Mouse (Mus musculus) MEL (cell line): Measurements from ENCODE around the gene Fv1. TPM values are rescaled to one million over a fixed set of nuclear protein-coding genes. Genes with fewer than 3 reads are reported as not detected.

Experiments used
- DNase-seq: peaks from one replicate; pipeline ENCODE4 v3.0.0; 2011; ENCODE audit warnings: low read depth, low spot score
- H3K27ac ChIP-seq: 2 replicates; pipeline ENCODE4 v1.5.1; 2012; ENCODE audit warnings: low read depth, mild to moderate bottlenecking, control low read depth, low read length, moderate library complexity; ENCODE audit not compliant: control insufficient read depth
- H3K27me3 ChIP-seq, 2 experiments: fragments of 150-350 bp in 1 of 2; sonication (generic) in 1 of 2; 2 replicates each; pipeline ENCODE4 v1.6.1; 2012; ENCODE audit warnings: low read length in 2 of 2, mild to moderate bottlenecking in 2 of 2, improper control_type of control experiment in 1 of 2, moderate library complexity in 1 of 2; ENCODE audit not compliant: insufficient read depth in 2 of 2, control insufficient read depth in 1 of 2
- H3K36me3 ChIP-seq, 2 experiments: 2 replicates each; pipeline ENCODE4 v1.6.1; 2012 to 2014; ENCODE audit warnings: low read length in 2 of 2, improper control_type of control experiment in 1 of 2, inconsistent platforms in 1 of 2, mild to moderate bottlenecking in 1 of 2; ENCODE audit not compliant: insufficient read depth in 2 of 2, control insufficient read depth in 1 of 2
- H3K4me1 ChIP-seq, 2 experiments: fragments of 150-350 bp in 1 of 2; sonication (generic) in 1 of 2; 2 replicates each; pipeline ENCODE4 v1.6.1; 2012; ENCODE audit warnings: low read length in 2 of 2, improper control_type of control experiment in 1 of 2, mild to moderate bottlenecking in 1 of 2; ENCODE audit not compliant: insufficient read depth in 2 of 2, control insufficient read depth in 1 of 2
- H3K4me3 ChIP-seq, 2 experiments: fragments of 150-350 bp in 1 of 2; sonication (generic) in 1 of 2; 2 replicates each; pipeline ENCODE4 v1.5.1; 2012; ENCODE audit warnings: low read depth in 2 of 2, low read length in 2 of 2, mild to moderate bottlenecking in 2 of 2, moderate library complexity in 2 of 2, control low read depth in 1 of 2, improper control_type of control experiment in 1 of 2; ENCODE audit not compliant: control insufficient read depth in 1 of 2, insufficient read depth in 1 of 2
- H3K79me2 ChIP-seq: 2 replicates; pipeline ENCODE4 v1.6.1; 2012; ENCODE audit warnings: mild to moderate bottlenecking, low read length, moderate library complexity; ENCODE audit not compliant: control insufficient read depth, poor library complexity, insufficient read depth
- H3K9ac ChIP-seq: 2 replicates; pipeline ENCODE4 v1.6.1; 2012; ENCODE audit warnings: low read depth, mild to moderate bottlenecking, control low read depth, low read length, moderate library complexity; ENCODE audit not compliant: control insufficient read depth, poor library complexity, severe bottlenecking
- H3K9me3 ChIP-seq: fragments of 150-350 bp; sonication (generic); replicated peaks from 2 replicates; pipeline ENCODE4 v1.6.1; 2012; ENCODE audit warnings: mild to moderate bottlenecking, low read length, improper control_type of control experiment, moderate library complexity; ENCODE audit not compliant: insufficient read depth
- CHD2 ChIP-seq: IDR thresholded peaks from 2 replicates; pipeline ENCODE4 v1.6.1; 2011; ENCODE audit warnings: low read length, improper control_type of control experiment
- E2F4 ChIP-seq: IDR thresholded peaks from 2 replicates; pipeline ENCODE4 v1.6.1; 2011; ENCODE audit warnings: low read depth, low read length, improper control_type of control experiment, borderline replicate concordance
- EP300 ChIP-seq, 2 experiments: IDR thresholded peaks; 2 replicates each; pipeline ENCODE4 v1.6.1; 2011; ENCODE audit warnings: improper control_type of control experiment in 2 of 2, low read length in 2 of 2, low read depth in 1 of 2, mild to moderate bottlenecking in 1 of 2
- ETS1 ChIP-seq: IDR thresholded peaks from 2 replicates; pipeline ENCODE4 v1.6.1; 2012; ENCODE audit warnings: low read depth, mild to moderate bottlenecking, inconsistent platforms, low read length, improper control_type of control experiment, moderate library complexity
- GABPA ChIP-seq: IDR thresholded peaks from 2 replicates; pipeline ENCODE4 v1.6.1; 2012; ENCODE audit warnings: low read depth, mild to moderate bottlenecking, inconsistent platforms, low read length, improper control_type of control experiment, moderate library complexity
- GATA1 ChIP-seq: IDR thresholded peaks from 2 replicates; pipeline ENCODE4 v1.6.1; 2011; ENCODE audit warnings: low read depth, low read length, improper control_type of control experiment
- MAX ChIP-seq: IDR thresholded peaks from 2 replicates; pipeline ENCODE4 v1.6.1; 2011; ENCODE audit warnings: low read length, improper control_type of control experiment
- MAZ ChIP-seq: IDR thresholded peaks from 2 replicates; pipeline ENCODE4 v1.6.1; 2012; ENCODE audit warnings: low read depth, mild to moderate bottlenecking, inconsistent platforms, low read length, improper control_type of control experiment
- MEF2A ChIP-seq: IDR thresholded peaks from 2 replicates; pipeline ENCODE4 v1.6.1; 2014; ENCODE audit warnings: low read depth, mild to moderate bottlenecking, inconsistent platforms, low read length, improper control_type of control experiment; ENCODE audit not compliant: poor library complexity, insufficient replicate concordance, severe bottlenecking; ENCODE audit errors: extremely low read depth
- MXI1 ChIP-seq: IDR thresholded peaks from 2 replicates; pipeline ENCODE4 v1.6.1; 2011; ENCODE audit warnings: mild to moderate bottlenecking, low read depth, low read length, improper control_type of control experiment
- MYB ChIP-seq: IDR thresholded peaks from 2 replicates; pipeline ENCODE4 v1.6.1; 2011; ENCODE audit warnings: mild to moderate bottlenecking, low read depth, low read length, improper control_type of control experiment
- MYC ChIP-seq: IDR thresholded peaks from 2 replicates; pipeline ENCODE4 v1.6.1; 2011; ENCODE audit warnings: low read depth, mild to moderate bottlenecking, low read length, improper control_type of control experiment, moderate library complexity
- NRF1 ChIP-seq: IDR thresholded peaks from 2 replicates; pipeline ENCODE4 v1.6.1; 2014; ENCODE audit warnings: low read depth, mild to moderate bottlenecking, inconsistent platforms, low read length, improper control_type of control experiment, moderate library complexity; ENCODE audit not compliant: poor library complexity, insufficient read depth, severe bottlenecking
- POLR2AphosphoS2 ChIP-seq: IDR thresholded peaks from 2 replicates; pipeline ENCODE4 v1.6.1; 2011; ENCODE audit warnings: low read length, improper control_type of control experiment
- POLR2AphosphoS5 ChIP-seq: IDR thresholded peaks from 2 replicates; pipeline ENCODE4 v1.6.1; 2012; ENCODE audit warnings: low read depth, borderline replicate concordance, mild to moderate bottlenecking, inconsistent platforms, low read length, moderate library complexity, mixed read lengths
- RCOR1 ChIP-seq: IDR thresholded peaks from 2 replicates; pipeline ENCODE4 v1.6.1; 2012; ENCODE audit warnings: low read depth, mild to moderate bottlenecking, inconsistent platforms, low read length, improper control_type of control experiment
- TCF12 ChIP-seq: IDR thresholded peaks from 2 replicates; pipeline ENCODE4 v1.6.1; 2014; ENCODE audit warnings: low read depth, mild to moderate bottlenecking, inconsistent platforms, low read length, improper control_type of control experiment, moderate library complexity
- USF1 ChIP-seq: IDR thresholded peaks from 2 replicates; pipeline ENCODE4 v1.6.1; 2014; ENCODE audit warnings: low read depth, mild to moderate bottlenecking, inconsistent platforms, low read length, improper control_type of control experiment, moderate library complexity
- USF2 ChIP-seq, 2 experiments: IDR thresholded peaks; 2 replicates each; pipeline ENCODE4 v1.6.1; 2011 to 2012; ENCODE audit warnings: improper control_type of control experiment in 2 of 2, low read length in 2 of 2, borderline replicate concordance in 1 of 2, inconsistent platforms in 1 of 2, low read depth in 1 of 2, mild to moderate bottlenecking in 1 of 2; ENCODE audit not compliant: insufficient read depth in 1 of 2
- ZC3H11A ChIP-seq: IDR thresholded peaks from 2 replicates; pipeline ENCODE4 v1.6.1; 2012; ENCODE audit warnings: low read depth, mild to moderate bottlenecking, inconsistent platforms, low read length, improper control_type of control experiment
- ZMIZ1 ChIP-seq: IDR thresholded peaks from 2 replicates; pipeline ENCODE4 v1.6.1; 2012; ENCODE audit warnings: low read depth, mild to moderate bottlenecking, inconsistent platforms, low read length, improper control_type of control experiment, moderate library complexity
- ZNF384 ChIP-seq: IDR thresholded peaks from 2 replicates; pipeline ENCODE4 v1.6.1; 2012; ENCODE audit warnings: low read depth, mild to moderate bottlenecking, inconsistent platforms, low read length, improper control_type of control experiment
- polyA plus RNA-seq, 2 experiments: library from polyadenylated mRNA; stranded (reverse) in 1 of 2; unstranded in 1 of 2; fragments of >175 nt in 1 of 2; fragments of >200 nt in 1 of 2; gene quantifications; 2 replicates each; pipeline versions ENCODE4 v1.2.1 to v1.2.4; 2012; ENCODE audit warnings: low replicate concordance in 2 of 2, low read depth in 1 of 2; ENCODE audit not compliant: insufficient read length in 2 of 2, insufficient read depth in 1 of 2, missing spikeins in 1 of 2
- total RNA-seq: library from RNA; depleted of rRNA; stranded (reverse); fragments of 300-350 nt; gene quantifications from 2 replicates; pipeline ENCODE4 v1.2.3, GENCODE M21; 2012

The Fv1 gene
- total and polyA plus RNA-seq, 3 experiments, result 3.0 to 4.6 TPM; not detected in 1

DNA sequence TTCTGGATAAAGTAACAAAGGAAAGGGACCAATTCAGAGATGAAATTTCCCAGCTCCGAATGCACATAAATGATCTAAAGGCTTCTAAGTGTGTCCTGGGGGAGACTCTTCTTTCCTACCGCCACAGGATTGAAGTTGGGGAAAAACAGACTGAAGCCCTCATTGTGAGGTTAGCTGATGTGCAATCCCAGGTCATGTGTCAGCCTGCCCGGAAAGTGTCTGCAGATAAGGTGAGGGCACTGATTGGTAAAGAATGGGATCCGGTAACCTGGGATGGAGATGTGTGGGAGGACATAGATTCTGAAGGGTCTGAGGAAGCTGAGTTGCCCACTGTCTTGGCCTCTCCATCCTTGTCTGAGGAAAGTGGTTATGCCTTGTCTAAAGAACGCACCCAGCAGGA is 459 bp downstream of the Fv1 start:
- Histone ChIP-seq H3K9ac (peak overlapping the region; percentile 79), H3K4me3 (peak overlapping the region; percentile 87 to 95), H3K36me3 (peaks cover 2 to 5% of the 10 kb centered on the region in 2 experiments; a peak in 2 of 4 replicates), H3K9me3 (no peaks in the 10 kb centered on the region), H3K79me2 (peaks cover 31% of the 10 kb centered on the region), H3K4me1 (peaks cover 5 to 25% of the 10 kb centered on the region in 2 experiments; a peak in 3 of 4 replicates), H3K27ac (peak overlapping the region; percentile 67), H3K27me3 (no peaks in the 10 kb centered on the region)
- TF ChIP-seq POLR2AphosphoS2 (peak; percentile 23; the same call in 1 of the 2 replicates), MAZ (no peak), USF1 (peak; percentile 51), RCOR1 (0 out of 2 replicates have a peak, but pooled peaks have one; percentile 36)
- DNase-seq, result peak; percentile 49

DNA sequence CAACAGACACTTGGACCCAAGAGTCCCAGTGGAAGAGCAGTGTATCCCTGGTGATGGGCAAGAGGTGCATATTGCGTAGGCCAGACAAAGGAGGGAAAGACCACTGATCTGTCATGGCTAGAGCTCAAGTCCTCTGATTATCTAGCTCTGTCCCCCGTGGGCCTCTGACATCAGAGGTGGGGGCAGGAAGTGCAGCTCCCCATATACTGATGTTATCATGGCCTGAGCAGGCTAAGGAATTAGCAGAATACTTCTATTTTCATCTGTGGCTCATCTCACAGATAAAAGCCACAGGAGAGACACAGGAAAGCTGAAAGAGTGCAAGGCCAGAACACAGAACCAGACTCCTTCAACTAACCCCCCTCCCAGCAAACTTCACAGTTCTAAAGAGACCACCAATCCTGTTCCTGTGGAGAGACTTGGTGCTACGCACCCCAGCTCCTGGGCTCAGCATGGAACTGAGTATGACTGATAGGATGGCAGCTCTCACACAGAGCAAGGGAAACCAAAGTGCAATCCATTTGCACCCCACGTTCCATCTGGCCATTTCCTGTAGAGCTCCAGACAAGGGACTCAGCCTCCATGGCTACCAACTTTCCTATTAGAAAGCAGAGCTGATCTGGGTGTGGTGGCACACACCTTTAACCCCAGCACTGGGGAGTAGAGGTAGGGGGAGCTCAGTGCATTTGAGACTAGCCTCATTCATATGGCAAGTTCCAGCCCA is 7.2 kb downstream of the Fv1 start:
- Histone ChIP-seq H3K36me3 (peaks cover 13 to 16% of the 10 kb centered on the region in 2 experiments), H3K27ac (peak overlapping the region; percentile 24), H3K4me3 (no peak overlapping the region), H3K79me2 (peaks cover 13% of the 10 kb centered on the region), H3K9ac (no peak overlapping the region), H3K27me3 (no peaks in the 10 kb centered on the region), H3K4me1 (peaks cover 9 to 27% of the 10 kb centered on the region in 2 experiments), H3K9me3 (no peaks in the 10 kb centered on the region)
- DNase-seq, result peak; percentile 37
- no peak for TF ChIP-seq POLR2AphosphoS5
- TF ChIP-seq USF2 (IDR thresholded peaks at IDR 0.05; ENCODE audit: borderline replicate concordance in 1 of 2, insufficient read depth in 1 of 2, low read depth in 1 of 2, low read length in 2 of 2), result no peak
- TF ChIP-seq MYB, result no peak
- no peak for TF ChIP-seq ZMIZ1
- TF ChIP-seq CHD2, result no peak
- TF ChIP-seq ETS1, result peak; percentile 49
- peak; percentile 21; the same call in 1 of the 2 replicates for TF ChIP-seq GATA1
- TF ChIP-seq EP300 (IDR thresholded peaks at IDR 0.05; ENCODE audit: low read depth in 1 of 2, low read length in 2 of 2), result peak in 1 of 2 experiments; percentile 38; a peak in 2 of 4 replicates
- no peak for TF ChIP-seq GABPA
- TF ChIP-seq MEF2A, result no peak
- no peak for TF ChIP-seq TCF12
- TF ChIP-seq MXI1, result no peak
- peak; percentile 79 for TF ChIP-seq MAZ
- TF ChIP-seq MAX, result no peak
- no peak for TF ChIP-seq ZC3H11A
- TF ChIP-seq E2F4, result no peak
- no peak for TF ChIP-seq ZNF384
- no peak for TF ChIP-seq NRF1
- no peak for TF ChIP-seq MYC
